Comparison of ENCODE assay signal across 8 mouse cellular contexts in the genomic region with DNA sequence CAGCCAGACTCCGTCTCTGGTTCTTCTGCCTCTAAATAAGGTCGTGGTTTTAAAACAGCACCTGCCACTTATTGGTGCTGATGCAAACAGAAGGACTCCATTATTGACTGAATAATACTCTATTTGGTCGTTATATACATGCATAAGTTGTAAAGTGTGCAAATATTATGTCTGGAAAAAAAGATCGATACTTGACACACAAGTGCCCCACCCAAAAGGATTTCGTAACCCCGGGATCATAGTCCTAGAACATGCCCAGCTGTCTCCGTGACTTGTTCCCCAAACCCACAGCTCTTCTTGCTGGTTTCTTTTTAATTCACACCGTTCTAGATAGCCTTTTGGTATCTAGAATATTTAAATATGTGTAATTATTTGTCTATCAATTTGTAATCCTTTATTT. TPM values are rescaled to one million over a fixed set of nuclear protein-coding genes. Genes with fewer than 3 reads are reported as not detected.
DNase-seq lines count a peak whose midpoint lies in the region; ATAC-seq lines count a peak whose summit lies in the region.

No protein-coding gene starts in this region.

- peaks cover 25% of the 10 kb centered on the region for H3K4me1 ChIP-seq in lung, embryonic 15.5 days
- H3K4me1 ChIP-seq in limb, embryonic 13.5 days, result peaks cover 20% of the 10 kb centered on the region

- no peaks in the 10 kb centered on the region for H3K9me3 ChIP-seq in lung, embryonic 15.5 days
- H3K9me3 ChIP-seq in limb, embryonic 13.5 days, result no peaks in the 10 kb centered on the region

- H3K27me3 ChIP-seq in lung, embryonic 15.5 days, result no peaks in the 10 kb centered on the region
- H3K27me3 ChIP-seq in limb, embryonic 13.5 days, result no peaks in the 10 kb centered on the region

- DNase-seq in lung, postnatal 14 days, result no peak
- DNase-seq in skeletal muscle tissue, adult 2 months (ENCODE audit: low read depth, low spot score), result peak; percentile 14
- no peak for DNase-seq in right cerebral cortex, postnatal 10 days (ENCODE audit: low spot score in 2 of 2)
- no peak for DNase-seq in cerebellum, postnatal 36 days
- DNase-seq in cerebellum, postnatal 14 days, result no peak

- H3K27ac ChIP-seq in lung, embryonic 15.5 days, result 0 out of 2 replicates have a peak overlapping the region, but pooled peaks have one; percentile 24
- H3K27ac ChIP-seq in limb, embryonic 13.5 days, result no peak overlapping the region

- H3K36me3 ChIP-seq in lung, embryonic 15.5 days, result peaks cover under 1% of the 10 kb centered on the region
- no peaks in the 10 kb centered on the region for H3K36me3 ChIP-seq in limb, embryonic 13.5 days

- no peak for ATAC-seq in lung, embryonic 15.5 days (ENCODE audit: borderline replicate concordance, extremely low read depth, low FRiP score, low TSS enrichment)
- ATAC-seq in granulocyte monocyte progenitor cell, adult 5-6 weeks (replicated peaks; ENCODE audit: poor library complexity, severe bottlenecking), result peak; percentile 16
- ATAC-seq in limb, embryonic 13.5 days (ENCODE audit: low FRiP score, low read depth), result no peak

- H3K4me2 ChIP-seq in lung, embryonic 15.5 days, result peak overlapping the region; percentile 94
- H3K4me2 ChIP-seq in limb, embryonic 13.5 days (replicated peaks), result peak overlapping the region; percentile 53

- H3K9ac ChIP-seq in lung, embryonic 15.5 days, result no peak overlapping the region
- no peak overlapping the region; the same call in 1 of the 2 replicates for H3K9ac ChIP-seq in limb, embryonic 13.5 days

- WGBS in lung, embryonic 15.5 days, result 55% methylated on average over 8 of the region's 8 CpGs
- WGBS in limb, embryonic 13.5 days, result 78% methylated on average over 8 of the region's 8 CpGs

- peak overlapping the region; percentile 73 for H3K4me3 ChIP-seq in lung, embryonic 15.5 days
- peak overlapping the region; percentile 88 for H3K4me3 ChIP-seq in limb, embryonic 13.5 days

RNA-seq across cellular contexts. Expression of a gene that starts 0.9 kb away (rescaled TPM):
- 16.9 and 18.4 TPM in 2 replicates for polyA plus RNA-seq in lung, embryonic 15.5 days (2015; fragmentation: Nextera tagmentation; extraction: Ambion mirVana)
- total RNA-seq in granulocyte monocyte progenitor cell, adult 5-6 weeks (2014; fragmentation: Nextera tagmentation), result 3.2 and 7.9 TPM in 2 replicates
- total RNA-seq in granulocyte monocyte progenitor cell, adult 5-6 weeks (2017), result 5.4 and 8.0 TPM in 2 replicates
- polyA plus RNA-seq in limb, embryonic 13.5 days (2015; fragmentation: Nextera tagmentation; extraction: Ambion mirVana), result 19.3 and 20.0 TPM in 2 replicates
